Mouse (Mus musculus) 3T3-L1 (cell line): ENCODE data around the gene 0610010K14Rik.

ENCODE experiments used
- DNase-seq: peaks from one replicate; pipeline ENCODE4 v3.0.0-alpha.2; 2015; ENCODE audit warnings: low read depth, low spot score

Gene 0610010K14Rik

DNA sequence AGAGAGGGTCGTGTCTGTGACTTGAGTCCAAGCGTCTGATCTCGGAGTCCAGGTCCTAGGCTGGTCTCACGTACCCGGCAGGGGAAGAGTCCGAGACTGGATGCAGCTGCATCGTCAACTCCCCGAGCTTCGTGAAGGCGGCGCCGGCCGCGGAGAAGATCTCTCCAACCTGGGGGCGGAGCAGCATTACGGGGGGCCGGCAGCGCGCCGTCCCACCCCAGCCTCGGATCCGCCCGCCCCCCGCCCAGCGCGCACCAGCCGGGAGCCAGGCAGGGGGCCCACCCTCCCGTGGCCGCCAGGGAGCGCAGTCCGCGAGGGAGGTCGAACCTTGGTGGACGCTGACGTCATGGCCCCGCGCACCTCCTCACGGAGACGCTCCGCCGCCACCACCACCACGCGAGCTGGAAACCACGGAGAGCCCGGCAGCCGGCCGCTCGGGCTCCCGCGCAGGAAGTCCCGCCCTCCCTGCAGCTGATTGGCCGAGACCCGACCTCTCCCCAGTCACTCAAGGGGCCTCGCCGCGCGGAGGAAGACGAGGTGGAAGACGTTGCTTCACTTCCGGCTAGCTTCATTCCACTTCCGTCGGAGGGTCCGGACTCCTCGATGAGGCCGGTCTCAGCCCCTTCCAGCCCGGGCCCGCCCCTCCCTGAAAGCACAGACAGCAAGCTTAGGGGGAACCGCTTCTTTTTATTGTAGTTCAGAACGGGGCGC lies at the start of gene 0610010K14Rik:
TSS of gene 0610010K14Rik (minus strand) at position 458 of the 711 bp plus-strand sequence.
- peak; percentile 94 for DNase-seq

DNA sequence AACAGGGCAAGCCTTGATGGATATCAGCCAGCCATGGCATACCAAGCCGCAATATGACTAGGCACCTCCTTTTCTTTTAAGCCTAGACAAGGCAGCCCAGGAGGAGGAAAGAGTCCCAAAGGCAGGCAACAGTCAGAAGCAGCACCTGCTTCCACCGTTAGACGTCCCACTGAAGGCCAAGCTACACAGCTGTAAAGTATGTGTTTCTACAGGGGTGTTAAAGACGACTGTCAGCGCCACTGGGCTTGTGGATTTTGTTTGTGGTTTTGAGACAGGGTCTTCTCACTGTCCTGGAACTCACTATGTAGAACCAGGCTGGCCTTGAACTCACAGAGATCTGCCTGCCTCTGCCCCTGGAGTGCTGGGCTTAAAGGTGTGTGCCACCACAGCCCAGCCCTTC lies 48.0 kb upstream of the 0610010K14Rik start:
- no peak for DNase-seq

- peak; percentile 44 for DNase-seq
Observed at GRCm38 (mm10) chr11:70284757-70285156, 47.0 kb upstream of the 0610010K14Rik start.

GRCm38 (mm10) chr11:70283666-70284065 lies 46.0 kb upstream of the 0610010K14Rik start:
- no peak for DNase-seq

DNA sequence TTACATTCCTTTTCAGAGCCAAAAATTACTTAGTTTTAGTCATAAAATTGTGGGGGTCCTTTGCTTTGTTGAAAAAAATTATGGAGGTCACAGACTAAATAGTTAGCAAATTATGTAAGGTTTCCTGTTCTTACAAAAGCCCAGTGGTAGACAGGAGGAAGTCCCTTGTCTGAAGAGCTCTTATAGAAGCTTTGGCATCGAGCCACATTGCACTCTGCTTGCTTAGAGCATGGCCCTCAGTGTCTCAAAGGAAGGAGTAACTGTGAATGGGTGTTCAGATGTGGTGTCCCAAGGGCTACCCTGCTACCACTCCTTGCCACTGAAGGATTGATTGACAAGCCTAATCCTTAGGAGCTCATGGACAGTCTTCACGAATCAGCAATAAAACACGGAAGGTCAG lies 42.7 kb upstream of the 0610010K14Rik start:
- DNase-seq: no peak

- DNase-seq: no peak
Observed at GRCm38 (mm10) chr11:70278961-70279360, 41.2 kb upstream of the 0610010K14Rik start.

DNA sequence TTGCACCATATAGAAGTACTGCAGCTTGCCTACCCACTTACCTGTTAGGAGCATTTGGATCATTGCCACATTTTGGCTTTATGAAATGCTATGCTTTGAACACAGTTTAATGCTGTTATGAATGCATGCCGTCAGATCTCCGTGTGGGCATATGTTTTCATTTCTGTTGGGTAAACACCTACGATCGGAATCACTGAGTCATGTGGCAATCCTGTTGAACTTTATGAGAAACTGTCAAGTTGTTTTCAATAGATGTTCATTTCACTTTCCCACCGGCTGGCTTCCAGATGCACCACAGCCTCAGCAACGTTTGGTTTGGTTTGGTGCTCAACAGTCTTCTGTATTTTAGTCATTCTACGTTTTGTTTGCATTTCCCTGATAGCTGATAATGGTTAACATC lies 33.9 kb upstream of the 0610010K14Rik start:
- peak; percentile 9 for DNase-seq

- no peak for DNase-seq
Observed at GRCm38 (mm10) chr11:70266405-70266804, 28.7 kb upstream of the 0610010K14Rik start.

- no peak for DNase-seq
Observed at GRCm38 (mm10) chr11:70265819-70266218, 28.1 kb upstream of the 0610010K14Rik start.

- no peak for DNase-seq
Observed at GRCm38 (mm10) chr11:70265252-70265651, 27.5 kb upstream of the 0610010K14Rik start.

GRCm38 (mm10) chr11:70259035-70259434 lies 21.3 kb upstream of the 0610010K14Rik start:
- peak; percentile 63 for DNase-seq

DNA sequence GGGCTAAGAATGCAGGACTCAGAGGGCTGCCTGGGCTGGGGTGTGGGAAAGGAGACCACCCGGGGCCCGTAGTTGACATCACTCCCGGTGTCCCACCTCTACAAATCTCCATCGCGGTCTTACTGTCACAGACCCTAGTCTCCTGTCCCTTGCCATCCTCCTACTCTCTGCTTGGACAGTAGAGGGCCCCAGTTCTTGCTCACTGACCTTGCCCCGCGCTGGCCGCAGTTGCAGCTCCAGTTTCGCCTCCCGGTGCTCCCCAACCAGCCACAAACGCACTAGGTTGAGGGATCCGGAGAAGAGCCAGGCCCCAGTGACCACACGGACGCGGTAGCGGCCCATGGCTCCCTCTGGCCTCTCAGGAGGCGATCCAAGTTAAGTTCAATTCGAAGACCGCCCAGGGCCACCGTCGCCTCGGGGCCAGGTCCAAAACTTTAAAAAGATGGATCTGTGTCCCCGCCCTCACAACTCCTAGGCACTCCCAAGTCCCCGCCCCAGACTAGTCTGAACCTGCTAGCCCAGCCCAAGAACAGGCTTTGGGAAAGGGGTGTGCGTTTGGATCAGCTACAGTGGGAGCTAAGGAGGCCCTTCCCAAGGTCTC lies 17.3 kb upstream of the 0610010K14Rik start, which contains the start of gene Alox12:
TSS of gene Alox12 (minus strand) at position 423 of the 601 bp plus-strand sequence.
- DNase-seq: no peak

DNA sequence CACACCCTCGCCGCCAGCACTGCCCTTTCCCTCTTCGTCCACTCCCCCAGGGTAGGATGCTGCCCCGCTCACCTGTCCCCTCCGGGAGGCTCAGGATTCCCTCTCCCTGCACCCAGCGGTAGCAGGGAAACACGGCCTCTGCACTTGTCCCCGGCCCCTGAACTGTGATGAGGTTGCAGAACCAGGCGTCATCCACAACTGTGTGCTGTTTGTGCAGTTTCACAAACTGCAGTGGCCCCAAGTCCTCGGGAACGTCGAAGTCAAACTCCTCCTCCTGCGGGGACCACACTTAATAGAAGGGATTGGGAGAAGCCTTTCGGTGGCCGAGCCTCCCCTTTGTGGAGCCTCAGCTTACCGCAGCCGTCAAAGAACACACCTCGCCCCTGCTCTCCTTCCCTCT lies 16.6 kb upstream of the 0610010K14Rik start:
- DNase-seq: no peak

DNA sequence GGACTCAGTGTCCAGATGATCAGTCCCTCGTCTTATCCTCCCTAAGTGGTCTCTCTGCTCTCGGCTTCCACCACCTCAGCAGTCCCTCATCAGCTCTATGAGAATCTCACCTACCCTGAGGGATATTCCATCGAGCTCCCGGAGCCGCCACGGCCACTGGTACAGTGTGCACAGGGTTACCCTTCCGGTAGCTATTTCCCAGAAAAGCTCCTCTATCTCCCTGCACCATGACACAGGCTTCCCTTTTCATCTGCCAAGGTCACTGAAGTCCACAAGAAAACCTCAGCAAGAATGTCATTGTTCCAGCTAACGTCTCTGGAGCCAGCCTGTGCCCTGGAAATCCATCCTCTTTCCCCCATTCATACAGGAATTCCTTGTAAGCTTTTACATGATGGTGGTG lies 14.1 kb upstream of the 0610010K14Rik start:
- no peak for DNase-seq

GRCm38 (mm10) chr11:70250150-70250549 lies 12.4 kb upstream of the 0610010K14Rik start:
- no peak for DNase-seq

DNA sequence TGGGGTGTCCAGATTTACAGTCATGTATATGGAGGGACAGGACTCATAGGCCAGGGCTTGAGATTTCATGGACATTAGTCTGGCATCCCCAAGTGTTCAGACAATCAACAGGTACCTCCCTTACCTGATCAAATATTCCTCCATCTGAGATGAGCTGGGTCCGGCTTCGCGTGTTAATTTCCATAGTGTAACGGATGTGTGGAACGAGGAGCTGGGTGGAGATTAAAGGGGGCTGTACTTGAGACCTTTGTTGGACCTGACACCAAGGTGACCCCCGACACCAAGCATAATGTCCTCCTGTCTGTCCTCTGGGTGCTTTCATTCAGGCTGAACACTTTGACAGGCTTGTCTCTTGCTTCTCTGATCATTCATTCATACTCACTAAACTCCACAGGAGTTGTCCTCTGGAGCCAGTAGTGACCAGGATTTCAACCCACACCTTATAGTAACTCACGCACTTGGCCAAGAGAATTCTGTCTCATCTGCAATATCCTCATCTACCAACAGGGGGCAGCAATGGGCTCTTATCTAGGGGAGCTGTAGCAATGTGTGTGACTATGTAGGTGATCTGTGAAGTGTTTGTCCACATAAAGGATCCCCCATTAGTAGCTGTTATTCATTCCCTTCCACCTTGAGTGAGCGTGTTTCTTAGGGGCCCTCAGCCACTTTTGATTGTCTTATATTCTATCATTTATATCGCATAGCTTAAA lies 9.6 kb upstream of the 0610010K14Rik start:
- peak; percentile 83 for DNase-seq

- DNase-seq: no peak
Observed at GRCm38 (mm10) chr11:70242591-70242990, 4.9 kb upstream of the 0610010K14Rik start.

GRCm38 (mm10) chr11:70239541-70240279 lies 2.0 kb upstream of the 0610010K14Rik start, which contains the start of the genes Gm21988 and Rnasek:
Gene Gm21988 (minus strand): TSS chr11:70239830.
Gene Rnasek (minus strand): TSS chr11:70239842.
- peak; percentile 88 for DNase-seq

DNA sequence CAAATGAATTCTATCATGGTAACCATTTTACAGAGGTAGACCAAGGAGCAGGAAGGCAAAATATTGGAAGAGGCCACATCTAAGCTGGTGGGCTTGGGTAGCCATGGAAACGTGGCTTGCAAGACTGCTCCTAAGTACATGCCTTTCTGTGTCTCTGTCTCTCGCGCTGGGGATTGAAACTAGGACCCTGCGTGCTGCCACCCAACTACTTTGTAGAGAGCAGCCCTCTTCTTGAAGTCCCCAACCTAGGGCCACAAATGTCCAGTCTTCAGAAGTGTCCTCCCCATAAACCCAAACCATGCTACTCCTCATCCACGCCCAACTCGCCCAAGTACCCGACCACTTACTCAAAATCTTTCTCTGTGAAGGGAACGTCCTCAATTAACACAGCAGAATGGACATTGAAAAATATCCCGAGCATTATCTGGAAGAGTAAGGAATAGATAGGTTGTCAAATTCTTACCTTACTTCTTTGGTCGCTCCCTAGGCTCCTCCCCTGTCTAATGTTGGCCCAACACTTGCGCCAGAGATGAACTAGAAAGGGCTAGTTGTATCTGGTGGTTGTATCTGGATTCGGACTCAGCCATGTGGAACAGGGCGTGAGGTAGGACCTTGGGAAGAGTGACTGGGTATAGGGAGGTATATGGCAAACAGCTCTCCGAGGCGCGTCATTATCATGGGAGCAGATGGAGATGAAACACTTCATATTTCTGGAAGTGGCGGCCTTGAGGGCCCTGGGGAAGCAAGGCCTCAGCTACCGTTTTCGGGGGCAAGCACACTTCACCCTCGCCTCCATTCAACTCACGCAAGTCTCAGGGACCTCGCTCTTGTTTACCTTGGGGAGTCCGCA lies 1.1 kb upstream of the 0610010K14Rik start:
- peak; percentile 58 for DNase-seq

- DNase-seq: no peak
Observed at GRCm38 (mm10) chr11:70236717-70237116, 997 bp downstream of the 0610010K14Rik start.
